Mouse (Mus musculus): ENCODE data around the gene Syngr1.
A peak's percentile ranks its signal among the peaks of the same experiment; 100 is the strongest.

The Syngr1 gene

DNA sequence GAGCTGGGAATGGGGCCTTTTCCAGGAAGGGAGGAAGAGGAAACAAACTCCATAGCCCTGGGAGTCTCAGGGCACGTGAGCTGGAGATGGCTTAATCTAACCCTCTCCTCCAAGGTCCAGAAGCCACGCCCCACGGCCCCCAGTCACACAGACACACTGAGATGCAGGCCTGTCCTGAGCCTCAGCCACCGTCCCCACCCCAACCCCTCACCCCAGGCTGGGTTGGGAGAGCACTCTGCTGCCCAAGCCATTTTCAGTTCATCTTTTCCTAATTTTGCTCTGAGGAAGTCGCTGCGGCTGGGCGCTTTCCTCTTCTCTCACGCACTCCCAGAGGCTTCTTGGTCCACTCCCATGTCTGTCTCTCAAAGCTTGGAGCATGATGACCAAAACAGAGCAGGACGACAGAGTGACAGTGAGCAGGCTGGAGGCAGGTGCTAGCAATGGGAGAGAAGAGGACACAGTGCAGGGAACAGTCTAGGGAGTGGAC, 19.1 kb upstream of the Syngr1 start:
- DNase-seq = no peak

DNA sequence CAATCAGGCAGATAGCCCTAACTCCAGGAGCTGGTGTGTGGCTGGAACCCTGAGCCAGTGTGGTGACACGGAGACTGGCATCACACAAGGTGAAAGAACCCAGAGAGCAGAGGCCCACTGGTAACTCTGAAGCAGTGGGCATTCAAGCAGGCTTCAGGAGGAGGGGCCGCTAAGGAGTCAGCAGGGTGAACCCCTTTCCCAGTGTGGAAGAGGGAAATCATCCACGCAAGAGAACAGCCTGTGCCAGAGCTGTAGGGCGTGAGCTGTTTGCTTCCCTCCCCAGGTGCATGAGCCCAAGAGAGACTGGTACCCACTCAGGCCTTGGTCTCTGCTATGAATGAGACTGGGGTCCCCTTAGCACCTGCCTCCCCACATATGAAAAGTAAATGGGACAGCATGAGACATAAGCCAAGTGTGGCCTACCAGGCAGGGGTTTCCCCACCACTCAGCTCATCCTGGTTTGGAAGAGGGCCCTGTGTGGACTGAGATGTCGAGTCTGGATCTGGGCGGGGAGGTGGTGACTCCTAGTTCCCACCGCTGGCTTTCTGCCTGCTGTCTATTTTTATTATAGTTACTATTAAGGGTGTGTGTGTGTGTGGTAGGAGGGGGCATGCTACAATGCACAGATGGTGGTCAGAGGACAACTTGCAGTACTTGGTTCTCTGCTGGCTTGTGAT, 18.4 kb upstream of the Syngr1 start:
- no peak for DNase-seq

DNA sequence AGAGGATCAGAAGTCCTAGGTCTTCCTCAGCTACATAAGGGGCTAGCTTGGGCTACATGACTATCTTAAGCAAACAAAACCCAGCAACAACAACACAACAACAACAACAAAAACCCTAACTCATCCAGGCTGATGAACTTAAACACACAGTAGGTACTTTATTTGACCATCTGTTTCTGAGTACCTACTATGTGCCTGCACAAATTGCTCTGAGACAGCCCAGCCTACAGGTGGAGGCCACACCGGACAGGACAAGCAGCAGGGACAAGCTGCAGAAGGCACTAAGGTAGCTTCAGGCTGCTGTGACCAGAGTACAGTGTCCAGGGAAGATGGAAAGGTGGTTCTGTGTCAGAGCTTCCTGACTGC, 17.9 kb upstream of the Syngr1 start:
- no peak for DNase-seq

DNA sequence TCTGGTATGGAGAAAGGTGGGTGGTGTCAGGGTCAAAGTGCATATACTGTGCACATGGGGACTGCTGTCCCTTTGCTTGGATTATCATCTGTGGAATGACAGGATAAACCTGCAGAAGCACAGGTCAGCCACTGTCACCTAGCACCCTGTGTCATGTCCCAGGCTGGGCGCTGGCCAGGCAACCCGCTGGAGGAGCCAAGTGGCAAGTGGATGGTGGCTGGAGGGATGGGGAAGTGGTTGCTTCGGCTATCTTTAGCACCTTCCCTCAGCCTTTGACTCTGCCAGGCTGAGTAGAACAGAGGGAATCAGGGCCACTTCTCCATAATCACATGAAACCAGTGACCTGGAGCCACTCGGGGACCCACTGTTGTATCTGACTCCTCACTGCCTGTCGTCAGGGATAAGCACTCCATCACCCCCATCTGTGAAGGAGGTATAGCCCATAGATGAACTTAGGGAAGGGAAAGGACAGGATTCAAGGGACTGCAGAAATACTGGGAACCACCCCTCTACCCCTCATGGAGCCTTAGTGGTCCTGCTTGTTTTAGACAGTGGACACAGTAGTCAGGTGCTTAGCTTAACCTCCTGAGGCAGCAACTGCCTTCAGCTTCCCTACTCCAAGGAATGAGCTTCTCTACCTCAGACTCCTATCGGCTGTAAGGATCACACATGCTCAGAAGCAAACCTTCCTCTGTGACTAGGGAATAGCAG, 16.3 kb upstream of the Syngr1 start:
- no peak for DNase-seq

DNA sequence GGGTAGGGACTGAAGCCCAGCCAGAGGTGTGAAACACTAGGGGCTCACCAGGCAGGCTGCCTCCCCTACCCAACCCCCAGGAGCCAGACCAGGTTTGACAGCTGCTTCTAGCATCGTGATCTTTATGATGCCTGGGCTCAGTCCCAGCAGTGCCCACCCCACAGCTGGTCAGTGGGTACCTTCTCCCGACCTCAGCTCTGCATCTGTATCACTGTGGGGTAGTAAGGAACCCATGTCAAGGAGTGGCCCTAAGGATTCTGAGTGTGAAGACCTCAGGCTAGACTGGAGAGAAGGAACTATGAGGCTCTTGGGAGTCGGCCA, 15.8 kb upstream of the Syngr1 start:
- peak; percentile 23 for DNase-seq

DNA sequence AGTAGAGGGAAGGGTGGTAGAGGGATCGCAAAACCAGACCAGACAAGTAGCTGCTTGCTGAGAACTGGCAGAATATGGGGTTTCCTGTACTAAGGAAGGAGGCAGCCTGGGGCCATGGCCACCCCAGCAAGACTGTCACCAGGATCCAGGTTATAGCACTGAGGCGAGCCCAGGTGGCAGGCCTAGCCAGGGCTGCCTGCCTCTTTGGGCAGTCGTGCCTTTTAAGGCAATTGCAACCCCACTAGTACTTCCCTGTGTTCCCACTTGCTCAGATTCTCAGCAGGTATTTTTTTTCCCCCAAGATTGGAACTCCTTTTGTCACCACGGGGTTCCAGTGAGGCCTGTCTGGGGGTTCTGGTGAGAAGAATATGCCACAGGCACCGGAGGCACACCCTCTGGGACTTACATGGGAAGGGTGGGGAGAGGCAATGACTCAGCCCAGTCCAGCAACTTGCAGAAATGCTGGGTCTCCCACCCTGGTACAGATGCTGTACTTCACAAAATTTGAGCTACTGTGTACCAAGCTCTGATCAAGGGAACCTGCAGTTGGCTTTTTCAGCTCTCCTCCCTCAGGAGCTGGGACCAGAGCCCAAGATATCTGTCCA, 15.3 kb upstream of the Syngr1 start:
- no peak for DNase-seq

DNA sequence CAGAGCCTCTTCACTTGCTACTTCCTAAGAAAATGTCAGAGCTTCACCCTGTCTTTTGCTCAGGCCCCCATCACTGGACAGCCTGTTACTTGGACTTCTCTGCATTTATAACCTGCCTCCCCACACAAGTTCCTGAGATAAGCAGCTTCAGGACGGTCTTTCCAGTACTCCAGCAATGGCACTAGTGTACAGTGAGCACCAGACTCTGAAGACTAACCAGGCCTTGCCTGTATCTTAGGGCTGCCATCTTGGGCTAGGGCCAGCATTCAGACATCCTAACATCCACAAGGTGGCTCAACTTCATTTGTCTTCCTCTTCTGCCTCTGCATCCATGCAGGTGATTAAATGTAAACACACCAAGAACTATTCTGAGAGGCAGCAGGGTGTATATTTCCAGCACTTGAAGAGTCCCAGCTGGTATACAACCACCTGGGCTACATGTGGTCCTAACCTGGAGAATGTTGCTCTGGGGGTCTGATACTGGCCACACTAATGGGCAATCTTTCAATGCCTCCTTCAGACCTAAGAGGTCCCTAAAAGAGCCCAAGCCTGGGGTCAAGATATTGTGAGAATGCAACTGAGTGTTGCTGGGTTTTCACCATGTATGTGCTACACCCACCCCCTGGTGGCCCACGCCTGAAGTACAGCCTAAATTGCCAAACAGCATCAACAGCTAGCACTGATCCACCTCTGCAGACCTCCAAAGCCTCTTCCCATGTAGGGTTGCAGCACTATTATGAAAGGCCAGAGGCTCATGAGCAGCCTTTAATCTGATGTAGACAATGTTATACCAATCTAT, 14.6 kb upstream of the Syngr1 start:
- peak; percentile 63 for DNase-seq

DNA sequence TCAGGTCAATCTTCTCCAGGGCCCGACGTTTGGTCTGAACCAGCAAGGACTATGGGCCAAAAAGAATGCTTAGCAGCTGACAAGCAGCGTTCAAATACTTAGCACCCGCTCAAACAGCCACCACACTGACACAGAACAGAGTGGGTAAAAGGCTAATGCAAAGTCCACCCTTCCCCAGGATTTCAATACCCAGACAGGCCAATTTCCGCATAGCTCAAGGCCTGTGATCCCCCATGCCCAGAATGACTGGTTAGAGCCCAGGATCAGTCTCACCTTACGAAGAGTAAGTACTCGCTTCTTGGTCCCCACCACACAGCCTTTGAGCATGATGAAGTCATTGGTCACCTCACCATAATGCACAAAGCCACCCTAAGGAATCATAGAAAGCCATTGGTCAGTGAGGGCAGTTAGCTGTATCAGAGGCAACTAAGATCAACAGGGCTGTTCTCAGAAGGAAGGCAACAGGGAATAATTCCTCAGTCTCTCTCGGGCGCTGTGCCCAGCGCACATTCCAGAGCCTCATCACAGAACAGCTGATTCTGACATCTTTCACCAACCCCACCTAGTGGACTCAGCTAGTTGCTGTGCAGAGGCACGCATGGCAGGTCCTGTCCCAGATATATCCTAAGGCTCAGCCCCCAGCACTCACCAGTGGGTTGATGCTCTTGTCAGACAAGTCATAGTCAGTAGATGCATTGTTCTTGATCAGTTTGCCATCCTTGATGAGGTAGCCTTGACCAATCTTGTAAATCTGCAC, 12.9 kb upstream of the Syngr1 start:
- DNase-seq = no peak

DNA sequence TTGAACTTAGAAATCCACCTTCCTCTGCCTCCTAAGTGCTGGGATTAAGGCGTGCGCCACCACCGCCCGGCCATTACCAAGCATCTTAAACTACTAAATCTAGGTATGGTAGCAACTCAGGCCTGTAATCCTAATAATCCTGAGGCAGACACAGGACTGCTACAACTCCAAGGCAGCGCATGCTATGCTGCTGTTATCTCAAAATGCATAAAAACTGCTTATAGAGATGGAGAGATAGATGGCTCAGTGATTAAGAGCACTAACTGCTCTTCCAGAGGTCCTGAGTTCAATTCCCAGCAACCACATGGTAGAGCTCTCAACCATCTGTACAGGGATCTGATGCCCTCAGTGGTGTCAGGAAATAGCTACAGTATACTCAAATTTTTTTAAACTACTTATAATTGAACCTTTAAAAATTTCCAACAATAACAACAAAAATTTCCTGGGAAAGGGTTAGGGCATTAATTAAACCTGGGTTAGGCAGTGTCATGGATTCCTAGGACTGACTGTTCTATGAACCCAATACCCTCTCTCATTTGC, 11.9 kb upstream of the Syngr1 start:
- DNase-seq = no peak

DNA sequence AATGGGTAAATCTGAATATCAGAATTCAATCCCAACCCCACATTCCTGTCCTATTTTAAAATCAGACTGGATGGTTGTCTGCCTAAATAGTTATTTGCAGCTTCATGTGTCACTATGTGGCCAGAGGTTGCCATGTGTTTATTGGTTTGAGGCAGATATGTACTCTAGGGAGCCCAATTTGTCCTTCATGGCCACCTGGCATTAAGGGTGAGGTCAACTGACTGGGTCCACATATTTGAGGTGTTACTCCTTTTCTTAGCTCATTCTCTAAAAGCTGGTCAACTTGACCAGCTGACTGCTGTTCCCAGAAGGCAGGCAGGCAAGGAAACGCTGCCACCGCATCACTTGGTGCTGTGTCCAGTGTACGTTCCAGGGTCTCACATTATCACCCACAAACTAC, 11.2 kb upstream of the Syngr1 start:
- no peak for DNase-seq

DNA sequence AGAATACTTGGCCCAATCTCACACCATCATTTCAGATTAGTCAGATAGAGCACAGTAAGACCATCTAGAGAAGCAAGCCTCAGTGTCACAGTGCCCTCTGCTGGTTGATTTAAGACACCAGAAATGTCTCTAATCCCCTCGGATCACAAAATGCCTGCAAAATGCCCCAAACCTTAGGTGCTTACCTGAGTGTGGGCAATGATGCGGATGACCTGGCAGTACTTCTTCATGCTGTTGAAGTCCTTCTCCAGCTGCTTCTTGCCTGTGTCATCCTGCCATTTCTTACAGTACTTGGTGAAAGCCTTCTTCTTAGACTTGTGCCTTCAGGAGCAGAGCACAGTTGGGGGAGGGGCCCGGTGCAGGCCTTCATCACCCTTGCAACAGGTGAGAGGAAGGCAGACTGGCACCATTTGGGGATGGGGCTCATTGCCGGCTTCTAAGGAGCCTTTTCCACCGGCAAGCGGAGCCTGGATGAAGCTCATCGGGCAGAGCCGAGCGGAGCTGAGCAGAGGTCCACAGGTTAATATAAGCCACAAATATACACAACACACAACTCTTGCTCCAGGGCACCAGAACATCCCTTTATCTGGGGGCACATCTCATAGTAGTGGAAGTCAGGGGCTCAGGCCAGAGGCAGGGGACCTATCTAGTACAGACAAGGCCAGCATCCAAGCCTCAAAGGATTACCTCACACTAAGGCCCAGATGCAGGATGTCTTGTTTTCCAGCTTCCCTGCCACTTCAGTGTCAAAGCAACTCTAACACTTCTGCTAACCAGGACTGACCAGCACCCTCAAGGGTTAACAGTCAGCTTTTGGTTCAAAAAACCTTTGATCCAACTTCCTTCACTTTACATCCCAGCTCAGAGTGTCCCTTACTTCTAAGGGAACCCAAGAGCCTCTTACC, 10.2 kb upstream of the Syngr1 start:
- peak; percentile 72 for DNase-seq

DNA sequence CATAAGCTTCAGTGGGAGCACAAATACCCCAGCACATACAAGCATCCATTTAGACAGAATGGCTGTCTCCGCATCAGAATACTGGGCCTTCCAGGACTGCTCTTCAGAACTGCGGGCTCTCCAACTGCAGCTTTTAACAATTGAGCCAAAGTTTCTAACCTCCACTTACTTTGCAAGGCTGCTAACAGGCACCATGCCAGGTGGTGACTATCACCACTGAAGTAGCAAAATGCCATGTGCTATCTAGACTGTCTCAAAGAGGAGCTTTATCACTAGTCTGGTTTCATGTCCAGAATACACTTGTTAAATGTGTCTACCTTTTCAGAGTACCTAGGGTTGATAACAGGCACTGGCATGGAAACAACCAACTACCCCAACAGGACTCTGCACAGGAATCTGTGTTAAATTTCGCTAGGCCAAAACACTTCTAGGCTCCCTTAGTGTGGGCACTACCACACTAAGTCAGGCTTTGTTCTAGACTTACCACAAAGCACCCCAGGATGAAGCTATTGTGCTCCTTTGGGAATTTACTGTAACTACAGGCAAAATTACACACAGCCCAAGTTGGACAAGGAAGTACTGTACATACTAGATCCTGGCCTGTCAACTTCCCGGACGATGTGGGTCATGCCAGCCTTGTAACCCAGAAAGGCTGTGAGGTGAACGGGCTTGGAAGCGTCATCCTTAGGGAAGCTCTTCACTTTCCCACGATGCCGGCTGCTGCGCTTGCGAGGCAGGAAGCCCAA, 9.2 kb upstream of the Syngr1 start:
- DNase-seq = peak; percentile 67

DNA sequence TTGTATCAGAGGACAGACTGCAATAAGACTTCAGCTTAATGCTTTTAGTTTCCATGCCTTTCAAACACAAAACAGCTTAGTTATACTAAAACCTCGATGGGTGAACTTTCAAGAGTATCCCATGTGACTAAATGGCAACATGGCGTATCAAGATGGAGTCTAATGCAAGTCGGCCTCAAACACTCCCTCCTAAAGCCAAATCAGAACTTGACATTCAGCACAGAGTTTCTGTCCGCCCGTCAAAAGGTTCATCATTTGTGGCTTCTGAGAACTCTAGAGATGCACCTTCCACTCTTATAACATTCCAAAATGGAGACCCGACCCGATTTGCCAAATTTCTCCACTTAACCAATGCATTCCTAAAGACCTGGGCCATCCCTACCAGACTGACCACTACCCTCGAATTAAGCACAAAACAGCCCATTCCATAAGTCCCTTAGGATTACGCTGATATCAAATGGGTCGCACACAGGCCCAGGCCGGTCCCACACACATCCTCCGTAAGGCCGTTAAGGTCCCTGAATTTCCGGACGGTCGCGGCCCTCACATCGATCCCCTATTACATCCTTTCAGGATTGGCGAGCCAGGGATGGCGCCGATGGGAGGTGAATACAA, 8.4 kb upstream of the Syngr1 start:
- DNase-seq = no peak

DNA sequence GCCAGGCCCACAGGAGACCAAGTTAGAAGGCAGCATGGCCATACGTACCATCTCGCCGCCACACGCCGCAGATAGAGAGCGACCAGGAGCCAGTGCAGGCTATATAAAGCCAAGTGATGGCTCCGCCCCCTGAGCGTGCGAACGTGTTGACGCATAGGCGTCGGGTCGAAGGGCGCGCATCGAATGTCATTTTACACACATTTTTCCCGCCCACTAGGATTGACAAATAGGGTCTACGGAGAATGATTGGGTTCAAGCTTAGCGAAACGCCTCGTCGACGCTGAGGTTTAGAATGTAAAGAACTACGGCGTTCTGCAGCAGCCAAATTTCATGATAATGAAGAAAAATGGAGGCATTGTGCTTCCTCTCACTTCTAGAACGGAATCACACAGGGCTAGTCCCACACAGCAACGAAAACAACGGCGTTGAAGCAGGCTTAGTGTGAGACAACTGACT, 7.8 kb upstream of the Syngr1 start:
- DNase-seq = peak; percentile 99

DNA sequence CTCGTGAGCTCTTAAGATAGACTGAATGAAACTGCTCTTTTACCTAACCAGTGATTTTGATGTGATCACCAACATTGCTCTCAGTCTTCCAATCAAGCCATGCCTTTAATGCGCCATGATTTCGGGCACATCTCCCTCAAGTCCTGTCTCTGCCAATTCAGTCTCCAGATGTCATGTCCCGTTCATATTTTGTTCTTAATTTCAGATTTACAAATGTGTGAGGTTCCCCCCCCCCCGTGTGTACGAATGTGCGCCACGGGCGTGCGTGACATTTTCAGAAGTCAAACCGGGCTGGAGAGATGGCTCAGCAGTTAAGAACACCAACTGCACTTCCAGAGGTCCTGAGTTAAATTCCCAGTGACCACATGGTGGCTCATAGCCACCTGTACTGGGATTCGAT, 7.4 kb upstream of the Syngr1 start:
- no peak for DNase-seq

DNA sequence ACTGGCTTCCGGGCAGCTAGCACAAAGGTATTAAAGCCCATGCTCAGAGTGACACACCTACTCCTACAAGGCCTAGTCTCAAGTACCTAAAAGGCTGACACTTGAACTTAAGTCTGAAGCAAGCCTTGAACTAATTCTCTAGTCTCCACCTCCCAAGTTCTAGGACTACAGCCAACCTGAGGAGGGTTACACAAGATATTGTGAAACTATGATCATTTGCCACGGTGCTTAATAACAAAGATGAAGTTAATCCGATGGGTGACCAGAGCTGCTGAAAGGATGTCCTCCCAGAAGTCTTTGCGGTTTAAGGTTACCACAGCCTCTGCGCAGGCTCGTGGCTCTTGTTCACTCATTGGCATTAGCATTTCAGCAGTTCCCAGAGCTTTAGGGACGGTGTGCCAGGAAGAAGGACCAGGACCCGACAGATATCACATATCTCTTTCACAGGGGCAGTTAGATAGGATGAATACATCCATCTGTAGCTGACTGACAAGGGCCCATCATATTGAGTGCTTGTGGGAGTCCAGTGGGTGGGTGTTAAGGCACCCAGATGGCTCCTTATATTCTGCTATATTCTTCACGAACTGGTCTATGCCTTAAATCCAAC, 3.6 kb upstream of the Syngr1 start:
- peak; percentile 51 for DNase-seq

DNA sequence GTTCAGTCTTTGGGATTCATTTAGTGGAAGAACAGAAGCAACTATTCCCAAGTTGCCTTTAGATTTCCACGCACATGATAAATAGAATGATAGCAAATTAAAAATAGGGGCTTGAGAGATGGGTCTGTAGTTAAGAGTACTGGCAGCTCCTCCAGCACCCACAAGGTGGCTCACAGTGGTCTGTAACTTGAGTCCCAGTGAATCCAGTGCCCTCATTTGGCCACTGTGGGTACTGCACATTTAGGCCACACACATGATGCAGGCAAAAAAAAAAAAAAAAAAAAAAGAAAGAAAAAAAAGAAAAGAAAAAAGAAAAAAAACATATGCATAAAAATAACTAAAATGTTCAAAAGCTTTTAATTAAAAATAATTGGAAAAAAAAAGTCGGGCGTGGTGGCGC, 2.5 kb upstream of the Syngr1 start:
- peak; percentile 98 for DNase-seq

DNA sequence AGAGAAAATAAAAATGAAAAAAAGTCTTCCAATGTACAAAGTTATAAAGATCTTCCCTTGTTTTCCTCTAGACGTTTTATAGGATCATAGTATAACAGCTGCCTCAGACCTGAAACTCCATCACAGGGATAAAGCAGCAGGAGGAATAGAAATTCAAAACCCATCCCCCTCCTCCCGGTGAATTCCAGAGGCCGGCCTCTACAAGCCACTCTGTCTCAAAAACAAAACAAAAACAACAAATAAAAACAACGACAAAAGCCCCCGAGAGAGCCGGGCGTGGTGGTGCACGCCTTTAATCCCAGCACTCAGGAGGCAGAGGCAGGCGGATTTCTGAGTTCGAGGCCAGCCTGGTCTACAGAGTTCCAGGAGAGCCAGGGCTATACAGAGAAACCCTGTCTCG, 979 bp upstream of the Syngr1 start:
- DNase-seq = peak; percentile 41

DNA sequence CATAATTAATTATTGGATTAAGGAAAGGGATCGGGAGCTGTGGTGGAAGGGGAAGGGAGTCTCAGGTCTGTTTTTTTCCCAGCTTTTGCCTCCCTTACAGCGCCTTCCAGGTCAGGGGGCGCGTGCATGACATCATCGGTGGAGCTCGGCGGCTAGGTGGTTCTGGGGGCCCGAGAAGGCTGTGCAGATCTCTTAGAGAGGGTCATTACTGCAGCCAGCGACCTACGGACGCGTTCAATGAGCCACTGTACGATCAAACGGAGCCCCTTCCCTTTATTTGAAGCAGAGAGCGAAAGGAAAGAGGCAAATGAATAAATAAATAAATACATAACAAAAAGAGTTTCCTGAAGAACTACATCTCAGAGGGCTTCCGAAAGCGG, 403 bp upstream of the Syngr1 start:
- DNase-seq = peak; percentile 70

DNA sequence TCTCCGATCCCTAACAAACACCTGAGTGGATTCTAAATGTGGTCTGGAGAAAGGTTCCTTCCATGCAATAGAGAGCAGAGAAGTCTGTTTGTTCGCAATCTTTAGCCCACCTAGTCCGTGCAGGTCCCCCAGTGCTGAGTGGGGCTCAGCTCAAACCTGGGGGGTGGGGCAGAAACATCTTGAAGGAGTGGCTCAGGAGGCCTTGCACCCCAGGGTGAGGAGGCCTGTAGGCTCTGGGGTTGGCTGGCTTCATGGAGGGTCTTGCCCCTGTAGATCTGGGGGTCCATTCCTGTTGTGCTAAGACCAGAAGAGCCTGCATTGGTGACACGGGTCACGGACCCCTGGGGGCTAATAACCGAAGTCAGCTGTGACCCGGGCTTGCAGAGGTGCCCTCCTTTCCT, 907 bp downstream of the Syngr1 start:
- DNase-seq = peak; percentile 79

Measured in cerebellum, adult 9-10 months (tissue).